Mouse (Mus musculus): ENCODE measurements around the gene Hs6st1.

GRCm38 (mm10) chr1:36052672-36053071 is 15.5 kb upstream of the Hs6st1 start:
- TF ChIP-seq POLR2A (IDR thresholded peaks at IDR 0.05; ENCODE audit: extremely low read depth, insufficient read depth, low read length) (no peak), CTCF (IDR thresholded peaks at IDR 0.05; ENCODE audit: low read depth, low read length) (no peak)
